Mouse (Mus musculus) urinary bladder, postnatal 10 days (tissue): Measurements from ENCODE around the gene Cep78.
A peak's percentile ranks its signal among the peaks of the same experiment; 100 is the strongest.
"Not testable (repeated sequence)": the region's sequence is repeated elsewhere in the genome, so short reads cannot be mapped to it uniquely, and the experiment has no call there.

Experiments used
- DNase-seq: peaks from one replicate; pipeline ENCODE4 v3.0.0; 2022; ENCODE audit warnings: low spot score

The Cep78 gene

GRCm38 (mm10) chr19:15984449-15985171, at the start of gene Cep78:
TSS of gene Cep78 (minus strand) at chr19:15984989.
- peak; percentile 63 for DNase-seq

- no peak for DNase-seq
Observed at GRCm38 (mm10) chr19:16031276-16031675, 46.5 kb upstream of the Cep78 start.

- DNase-seq = not testable (repeated sequence)
Observed at GRCm38 (mm10) chr19:16029253-16029771, 44.5 kb upstream of the Cep78 start.

- DNase-seq = no peak
Observed at GRCm38 (mm10) chr19:16028746-16029252, 44.0 kb upstream of the Cep78 start.

- DNase-seq = no peak
Observed at GRCm38 (mm10) chr19:16027876-16028670, 43.3 kb upstream of the Cep78 start.

- DNase-seq = no peak
Observed at GRCm38 (mm10) chr19:16026276-16026675, 41.5 kb upstream of the Cep78 start.

- DNase-seq = no peak
Observed at GRCm38 (mm10) chr19:16022178-16022577, 37.4 kb upstream of the Cep78 start.

GRCm38 (mm10) chr19:16016171-16016570, 31.4 kb upstream of the Cep78 start:
- no peak for DNase-seq

- DNase-seq = no peak
Observed at GRCm38 (mm10) chr19:16015191-16015968, 30.6 kb upstream of the Cep78 start.

GRCm38 (mm10) chr19:16009746-16010337, 25.1 kb upstream of the Cep78 start:
- no peak for DNase-seq

GRCm38 (mm10) chr19:16009111-16009510, 24.3 kb upstream of the Cep78 start:
- no peak for DNase-seq

- no peak for DNase-seq
Observed at GRCm38 (mm10) chr19:16007131-16007530, 22.3 kb upstream of the Cep78 start.

GRCm38 (mm10) chr19:15998157-15998556, 13.4 kb upstream of the Cep78 start:
- DNase-seq = no peak

- no peak for DNase-seq
Observed at GRCm38 (mm10) chr19:15996901-15997564, 12.2 kb upstream of the Cep78 start.

GRCm38 (mm10) chr19:15990102-15990501, 5.3 kb upstream of the Cep78 start:
- DNase-seq = no peak

GRCm38 (mm10) chr19:15985172-15985713, 454 bp upstream of the Cep78 start:
- no peak for DNase-seq

GRCm38 (mm10) chr19:15983739-15984344, 947 bp downstream of the Cep78 start:
- no peak for DNase-seq

- no peak for DNase-seq
Observed at GRCm38 (mm10) chr19:15982926-15983738, 1.7 kb downstream of the Cep78 start.

- no peak for DNase-seq
Observed at GRCm38 (mm10) chr19:15981861-15982260, 2.9 kb downstream of the Cep78 start.

GRCm38 (mm10) chr19:15973365-15973764, 11.4 kb downstream of the Cep78 start:
- no peak for DNase-seq
